Mouse (Mus musculus) thymus, adult 2 months (tissue): ENCODE measurements around the gene Ran. TPM values are rescaled to one million over a fixed set of nuclear protein-coding genes. Genes with fewer than 3 reads are reported as not detected.

Source experiments
- DNase-seq: peaks from one replicate; pipeline ENCODE4 v3.0.0; 2021
- H3K27ac ChIP-seq: fragments of 200-500 bp; 2 replicates; pipeline ENCODE4 v1.5.1; 2012; ENCODE audit warnings: low read length, control low read depth; ENCODE audit not compliant: control insufficient read depth, insufficient read depth
- H3K27me3 ChIP-seq: fragments of 200-500 bp; 2 replicates; pipeline ENCODE4 v1.6.1; 2012; ENCODE audit warnings: mild to moderate bottlenecking, low read length, moderate library complexity, mixed read lengths; ENCODE audit not compliant: control insufficient read depth, insufficient read depth
- H3K36me3 ChIP-seq: fragments of 200-500 bp; 2 replicates; pipeline ENCODE4 v1.6.1; 2012; ENCODE audit warnings: mild to moderate bottlenecking, low read length, moderate library complexity; ENCODE audit not compliant: control insufficient read depth, insufficient read depth
- H3K4me1 ChIP-seq: fragments of 200-500 bp; replicated peaks from 2 replicates; pipeline ENCODE4 v1.6.1; 2012; ENCODE audit warnings: low read length; ENCODE audit not compliant: control insufficient read depth, insufficient read depth
- H3K4me3 ChIP-seq: fragments of 200-500 bp; 2 replicates; pipeline ENCODE4 v1.5.1; 2012; ENCODE audit warnings: mild to moderate bottlenecking, low read length, control low read depth, moderate library complexity; ENCODE audit not compliant: control insufficient read depth, insufficient read depth
- CTCF ChIP-seq: fragments of 200-500 bp; IDR thresholded peaks from 2 replicates; pipeline ENCODE4 v1.5.1; 2012; ENCODE audit warnings: mild to moderate bottlenecking, control low read depth, low read length, moderate library complexity, borderline replicate concordance; ENCODE audit not compliant: control insufficient read depth, poor library complexity, insufficient read depth; ENCODE audit errors: extremely low read depth
- POLR2A ChIP-seq: fragments of 200-500 bp; IDR thresholded peaks from 2 replicates; pipeline ENCODE4 v1.6.1; 2012; ENCODE audit warnings: mild to moderate bottlenecking, low read length, control low read depth, moderate library complexity; ENCODE audit not compliant: control insufficient read depth, poor library complexity, insufficient read depth; ENCODE audit errors: extremely low read depth
- WGBS: fragments of 180-500 bp; shearing (Covaris S2); methylation state at CpG from one replicate; pipeline ENCODE4 v1.1.7; 2018; 5-methylcytosine and 5-hydroxymethylcytosine counted together
- polyA plus RNA-seq: library from polyadenylated mRNA; depleted of rRNA; stranded (reverse); fragments of >200 nt; gene quantifications from 2 replicates; pipeline ENCODE4 v1.2.3, GENCODE M21; 2012

Ran gene
- polyA plus RNA-seq, 1 experiment: 145 TPM

- peaks cover 17% of the 10 kb centered on the region for H3K4me1 ChIP-seq
- no peaks in the 10 kb centered on the region for H3K36me3 ChIP-seq
- no peaks in the 10 kb centered on the region for H3K27me3 ChIP-seq
- TF ChIP-seq POLR2A (no peak), CTCF (no peak)
- no peak for DNase-seq
- no peak overlapping the region for H3K4me3 ChIP-seq
- WGBS: 82% methylated on average over 3 of the region's 3 CpGs
- H3K27ac ChIP-seq: no peak overlapping the region
Measured at GRCm38 (mm10) chr5:129005416-129005815, 14.5 kb upstream of the Ran start.

GRCm38 (mm10) chr5:129006031-129006788 is 13.7 kb upstream of the Ran start:
- Histone ChIP-seq H3K36me3 (no peaks in the 10 kb centered on the region), H3K27me3 (no peaks in the 10 kb centered on the region), H3K4me3 (no peak overlapping the region), H3K27ac (no peak overlapping the region), H3K4me1 (peaks cover 17% of the 10 kb centered on the region)
- no peak for TF ChIP-seq POLR2A
- no peak for TF ChIP-seq CTCF
- DNase-seq: peak; percentile 11
- WGBS: 75% methylated on average over 18 of the region's 18 CpGs

GRCm38 (mm10) chr5:129007105-129007957 is 12.5 kb upstream of the Ran start:
- H3K27me3 ChIP-seq: no peaks in the 10 kb centered on the region
- no peaks in the 10 kb centered on the region for H3K36me3 ChIP-seq
- DNase-seq: peak; percentile 12
- TF ChIP-seq POLR2A (no peak), CTCF (no peak)
- no peak overlapping the region for H3K27ac ChIP-seq
- peak overlapping the region; percentile 59 for H3K4me3 ChIP-seq
- 81% methylated on average over 14 of the region's 14 CpGs for WGBS
- H3K4me1 ChIP-seq: peaks cover 17% of the 10 kb centered on the region

DNA sequence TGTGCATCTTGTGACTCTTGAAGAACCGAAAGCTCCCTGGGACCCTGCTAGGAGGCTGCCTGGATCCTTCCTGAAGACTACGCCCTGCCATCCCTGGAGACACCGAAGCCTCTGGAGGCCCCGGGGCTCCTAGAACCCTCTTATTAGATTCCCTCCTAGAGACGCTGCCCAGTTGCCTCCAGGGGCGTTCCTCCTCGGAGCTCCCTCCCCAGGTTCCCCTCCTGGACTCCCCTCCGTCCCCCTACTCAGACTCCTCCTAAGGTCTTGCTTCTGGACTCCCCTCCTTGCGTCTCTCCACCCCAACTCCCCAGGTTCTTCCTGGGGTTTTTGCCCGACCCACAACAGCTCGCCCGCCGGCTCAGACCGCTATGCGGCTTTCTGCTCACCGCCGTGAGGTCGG is 11.9 kb upstream of the Ran start:
- H3K4me3 ChIP-seq: peak overlapping the region; percentile 59
- DNase-seq: no peak
- peaks cover 14% of the 10 kb centered on the region for H3K4me1 ChIP-seq
- H3K27me3 ChIP-seq: no peaks in the 10 kb centered on the region
- H3K36me3 ChIP-seq: no peaks in the 10 kb centered on the region
- TF ChIP-seq POLR2A (no peak), CTCF (no peak)
- WGBS: 4% methylated on average over 18 of the region's 18 CpGs
- no peak overlapping the region for H3K27ac ChIP-seq

DNA sequence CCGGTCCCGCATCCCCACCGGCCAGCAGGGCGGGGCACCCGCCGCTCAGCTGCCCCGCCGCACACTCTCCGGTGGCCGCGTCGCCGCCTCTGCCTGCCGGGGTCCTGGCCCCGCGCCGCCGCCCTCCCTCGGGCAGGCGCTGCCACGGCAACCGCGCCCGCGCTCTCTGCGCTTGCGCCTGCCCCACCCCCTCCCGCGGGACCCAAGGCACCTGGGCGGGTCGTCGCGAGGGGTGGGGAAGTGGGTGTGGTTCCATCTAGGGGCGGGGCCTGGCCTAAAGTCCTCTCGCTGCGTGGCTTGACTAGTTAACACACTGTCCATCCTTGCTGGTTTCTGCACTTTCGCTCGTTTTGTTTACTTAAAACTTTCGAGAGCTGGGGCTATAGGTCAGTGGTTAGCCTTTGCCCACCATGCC is 11.4 kb upstream of the Ran start, which contains the start of gene Stx2:
TSS of gene Stx2 (minus strand) at position 163 of the 415 bp plus-strand sequence.
- Histone ChIP-seq H3K27ac (no peak within 1 kb of the TSS), H3K36me3 (no peaks in the 10 kb centered on the region), H3K27me3 (no peaks in the 10 kb centered on the region), H3K4me1 (peaks cover 14% of the 10 kb centered on the region), H3K4me3 (peak within 1 kb of the TSS; percentile 59)
- peak; percentile 39; the same call in 1 of the 2 replicates for TF ChIP-seq CTCF
- peak; percentile 66; the same call in 1 of the 2 replicates for TF ChIP-seq POLR2A
- WGBS: 1% methylated on average over 38 of the region's 39 CpGs
- peak; percentile 94 for DNase-seq

- TF ChIP-seq CTCF: no peak
- no peak for TF ChIP-seq POLR2A
- H3K36me3 ChIP-seq: no peaks in the 10 kb centered on the region
- DNase-seq: no peak
- H3K27ac ChIP-seq: no peak overlapping the region
- H3K4me3 ChIP-seq: no peak overlapping the region
- WGBS: 62% methylated on average over 3 of the region's 3 CpGs
- no peaks in the 10 kb centered on the region for H3K27me3 ChIP-seq
- H3K4me1 ChIP-seq: peaks cover 14% of the 10 kb centered on the region
Measured at GRCm38 (mm10) chr5:129009577-129009976, 10.3 kb upstream of the Ran start.
